Mouse (Mus musculus) olfactory bulb, adult 2 months (tissue): ENCODE measurements around the gene Prss42. TPM values are rescaled to one million over a fixed set of nuclear protein-coding genes. Genes with fewer than 3 reads are reported as not detected.

ENCODE experiments used
- H3K27ac ChIP-seq: fragments of 200-500 bp; 2 replicates; pipeline ENCODE4 v1.5.1; 2012; ENCODE audit warnings: low read depth, low read length; ENCODE audit not compliant: insufficient read depth
- H3K4me1 ChIP-seq: fragments of 200-500 bp; 2 replicates; pipeline ENCODE4 v1.6.1; 2012; ENCODE audit warnings: low read length; ENCODE audit not compliant: control insufficient read depth, insufficient read depth
- H3K4me3 ChIP-seq: fragments of 200-500 bp; 2 replicates; pipeline ENCODE4 v1.5.1; 2012; ENCODE audit warnings: mild to moderate bottlenecking, low read depth, low read length, moderate library complexity; ENCODE audit not compliant: insufficient read depth
- CTCF ChIP-seq: fragments of 200-500 bp; IDR thresholded peaks from 2 replicates; pipeline ENCODE4 v1.5.1; 2012; ENCODE audit warnings: low read depth, mild to moderate bottlenecking, low read length, moderate library complexity; ENCODE audit not compliant: insufficient read depth
- POLR2A ChIP-seq: fragments of 200-500 bp; IDR thresholded peaks from 2 replicates; pipeline ENCODE4 v1.6.1; 2012; ENCODE audit warnings: mild to moderate bottlenecking, low read depth, low read length, moderate library complexity; ENCODE audit not compliant: insufficient read depth
- WGBS: fragments of 180-500 bp; shearing (Covaris S2); methylation state at CpG from one replicate; pipeline ENCODE4 v1.1.7; 2018; 5-methylcytosine and 5-hydroxymethylcytosine counted together
- polyA plus RNA-seq: library from polyadenylated mRNA; stranded (reverse); fragments of >200 nt; gene quantifications from 2 replicates; pipeline ENCODE4 v1.2.4, GENCODE M21; 2012; ENCODE audit warnings: low replicate concordance; ENCODE audit not compliant: missing spikeins, insufficient read depth, insufficient read length

Prss42 gene
- polyA plus RNA-seq, 1 experiment, result not detected

GRCm38 (mm10) chr9:110762763-110763162 is 35.2 kb upstream of the Prss42 start:
- 90% methylated on average over 10 of the region's 10 CpGs for WGBS
- TF ChIP-seq POLR2A, result no peak
- TF ChIP-seq CTCF, result no peak

GRCm38 (mm10) chr9:110763405-110763804 is 34.6 kb upstream of the Prss42 start:
- peaks cover 5% of the 10 kb centered on the region; the same call in 1 of the 2 replicates for H3K4me1 ChIP-seq
- no peak overlapping the region for H3K27ac ChIP-seq
- H3K4me3 ChIP-seq, result no peak overlapping the region
- 78% methylated on average over 2 of the region's 2 CpGs for WGBS
- TF ChIP-seq CTCF (no peak), POLR2A (no peak)

More at GRCm38 (mm10) chr9:110762763-110763162, 35.2 kb upstream of the Prss42 start:
- Histone ChIP-seq H3K4me1 (peaks cover 5% of the 10 kb centered on the region; the same call in 1 of the 2 replicates), H3K27ac (no peak overlapping the region), H3K4me3 (no peak overlapping the region)

GRCm38 (mm10) chr9:110772336-110772735 is 25.6 kb upstream of the Prss42 start:
- Histone ChIP-seq H3K4me1 (no peaks in the 10 kb centered on the region), H3K4me3 (no peak overlapping the region), H3K27ac (no peak overlapping the region)
- 92% methylated on average over 10 of the region's 10 CpGs for WGBS
- no peak for TF ChIP-seq CTCF
- no peak for TF ChIP-seq POLR2A

GRCm38 (mm10) chr9:110774403-110775268 is 23.3 kb upstream of the Prss42 start:
- WGBS, result 81% methylated on average over 15 of the region's 15 CpGs
- no peak for TF ChIP-seq CTCF
- TF ChIP-seq POLR2A, result no peak
- Histone ChIP-seq H3K4me3 (no peak overlapping the region), H3K4me1 (no peaks in the 10 kb centered on the region), H3K27ac (no peak overlapping the region)

GRCm38 (mm10) chr9:110775269-110776022 is 22.5 kb upstream of the Prss42 start:
- Histone ChIP-seq H3K4me3 (no peak overlapping the region), H3K4me1 (0 out of 2 replicates have a peak, but pooled peaks cover under 1% of the 10 kb centered on the region), H3K27ac (no peak overlapping the region)
- TF ChIP-seq CTCF (no peak), POLR2A (no peak)
- 89% methylated on average over 10 of the region's 10 CpGs for WGBS

- WGBS, result 66% methylated on average over 1 of the region's 1 CpGs
- no peak for TF ChIP-seq CTCF
- TF ChIP-seq POLR2A, result no peak
- peaks cover 11% of the 10 kb centered on the region for H3K4me1 ChIP-seq
- H3K4me3 ChIP-seq, result no peak overlapping the region
- H3K27ac ChIP-seq, result no peak overlapping the region
These were observed 19.9 kb upstream of the Prss42 start for GRCm38 (mm10) chr9:110778100-110778499.

GRCm38 (mm10) chr9:110778559-110778958 is 19.4 kb upstream of the Prss42 start:
- H3K4me3 ChIP-seq, result no peak overlapping the region
- H3K27ac ChIP-seq, result no peak overlapping the region
- peaks cover 11% of the 10 kb centered on the region for H3K4me1 ChIP-seq
- 93% methylated on average over 7 of the region's 7 CpGs for WGBS
- TF ChIP-seq CTCF (no peak), POLR2A (no peak)

- 75% methylated on average over 5 of the region's 5 CpGs for WGBS
- no peak for TF ChIP-seq POLR2A
- no peak for TF ChIP-seq CTCF
- Histone ChIP-seq H3K27ac (no peak overlapping the region), H3K4me1 (peaks cover 11% of the 10 kb centered on the region), H3K4me3 (no peak overlapping the region)
These were observed 18.6 kb upstream of the Prss42 start for GRCm38 (mm10) chr9:110779242-110779913.
